Mouse (Mus musculus) bone marrow macrophage, adult 2 months (primary cell): ENCODE results near the gene U2af2. TPM values are rescaled to one million over a fixed set of nuclear protein-coding genes. Genes with fewer than 3 reads are reported as not detected.
A peak's percentile ranks its signal among the peaks of the same experiment; 100 is the strongest.

Experiments used
- H3K27ac ChIP-seq: 2 replicates; pipeline ENCODE4 v1.5.1; 2012; ENCODE audit warnings: low read depth, low read length; ENCODE audit not compliant: insufficient read depth
- H3K4me1 ChIP-seq: 2 replicates; pipeline ENCODE4 v1.6.1; 2012; ENCODE audit warnings: low read length; ENCODE audit not compliant: control insufficient read depth, insufficient read depth
- H3K4me3 ChIP-seq: 2 replicates; pipeline ENCODE4 v1.5.1; 2012; ENCODE audit warnings: mild to moderate bottlenecking, low read length, moderate library complexity; ENCODE audit not compliant: insufficient read depth
- CTCF ChIP-seq: IDR thresholded peaks from 2 replicates; pipeline ENCODE4 v1.5.1; 2012; ENCODE audit warnings: low read depth, mild to moderate bottlenecking, low read length, moderate library complexity
- POLR2A ChIP-seq: IDR thresholded peaks from 2 replicates; pipeline ENCODE4 v1.6.1; 2012; ENCODE audit warnings: mild to moderate bottlenecking, low read depth, low read length, borderline replicate concordance
- polyA plus RNA-seq: library from polyadenylated mRNA; stranded (reverse); fragments of >200 nt; gene quantifications from 2 replicates; pipeline ENCODE4 v1.2.4, GENCODE M21; 2012; ENCODE audit not compliant: missing spikeins, insufficient read depth, insufficient read length

Gene U2af2
- polyA plus RNA-seq, 1 experiment, result 160 TPM

DNA sequence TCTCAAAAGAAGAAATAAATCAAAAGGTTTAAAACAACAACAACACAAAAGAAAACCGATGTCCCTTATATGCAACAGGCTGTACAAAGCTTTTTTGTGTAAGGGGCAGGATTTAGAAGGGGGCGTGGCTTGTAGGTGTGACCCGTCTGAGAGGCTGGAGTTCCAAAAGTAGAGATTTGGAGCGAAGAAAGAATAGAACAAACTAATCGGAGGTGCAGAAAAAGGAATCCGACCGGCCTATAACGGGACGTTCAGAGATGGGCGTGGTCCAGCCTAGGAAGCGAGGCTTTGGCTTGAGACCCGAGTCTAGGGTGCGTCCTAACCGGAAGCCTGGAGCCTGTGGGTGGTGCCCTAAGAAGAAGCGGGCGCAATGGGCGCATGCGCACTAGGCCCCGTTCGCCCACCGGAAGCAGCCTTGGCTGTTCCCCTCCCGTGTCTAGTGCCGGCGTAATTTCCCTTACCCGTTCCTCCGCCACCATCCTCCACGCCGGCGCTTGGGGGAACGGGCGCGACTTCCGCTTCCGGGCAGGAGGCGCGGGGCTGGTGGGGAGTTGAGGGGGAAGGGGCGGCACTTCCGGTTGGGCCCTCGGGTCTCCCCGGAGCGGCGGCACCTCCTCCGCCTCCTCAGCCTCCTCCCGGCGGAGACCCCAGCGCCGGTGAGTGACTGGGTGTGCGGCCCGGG, 41.8 kb upstream of the U2af2 start, which contains the start of the genes Zfp865 and Ccdc106:
Gene Zfp865 (plus strand): TSS at position 377 of the 682 bp plus-strand sequence.
Gene Ccdc106 (plus strand): TSS at position 554 of the 682 bp plus-strand sequence.
- peak within 1 kb of the TSS; percentile 93 for H3K4me3 ChIP-seq
- H3K27ac ChIP-seq, result peak within 1 kb of the TSS; percentile 88
- peaks cover 18% of the 10 kb centered on the region for H3K4me1 ChIP-seq
- TF ChIP-seq CTCF (no peak), POLR2A (no peak)

DNA sequence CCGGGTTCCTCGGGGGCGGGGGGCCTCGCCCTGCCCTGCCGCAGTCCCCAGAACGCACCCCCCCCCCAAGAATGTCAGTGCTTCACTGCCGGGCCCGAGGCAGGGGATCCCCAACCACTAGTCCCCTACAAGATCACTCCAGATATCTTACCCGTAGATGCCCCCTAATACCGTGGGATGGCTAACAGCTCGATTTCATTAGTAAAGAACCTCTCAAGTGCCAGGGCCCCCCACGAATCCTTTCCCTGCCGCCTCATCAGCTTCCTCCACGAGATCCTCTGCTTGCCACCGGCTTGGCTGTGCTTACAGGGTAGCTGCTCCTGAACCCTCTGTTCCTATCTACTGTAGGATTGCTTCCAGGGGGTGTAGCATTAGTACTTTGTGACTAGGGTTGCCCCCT, 41.3 kb upstream of the U2af2 start:
- TF ChIP-seq POLR2A, result no peak
- no peak for TF ChIP-seq CTCF
- Histone ChIP-seq H3K4me1 (peaks cover 18% of the 10 kb centered on the region), H3K27ac (peak overlapping the region; percentile 88), H3K4me3 (peak overlapping the region; percentile 93)

GRCm38 (mm10) chr7:5021197-5021596, 40.7 kb upstream of the U2af2 start:
- peaks cover 18% of the 10 kb centered on the region for H3K4me1 ChIP-seq
- H3K27ac ChIP-seq, result peak overlapping the region; percentile 88; the same call in 1 of the 2 replicates
- TF ChIP-seq POLR2A (no peak), CTCF (no peak)
- H3K4me3 ChIP-seq, result peak overlapping the region; percentile 93

DNA sequence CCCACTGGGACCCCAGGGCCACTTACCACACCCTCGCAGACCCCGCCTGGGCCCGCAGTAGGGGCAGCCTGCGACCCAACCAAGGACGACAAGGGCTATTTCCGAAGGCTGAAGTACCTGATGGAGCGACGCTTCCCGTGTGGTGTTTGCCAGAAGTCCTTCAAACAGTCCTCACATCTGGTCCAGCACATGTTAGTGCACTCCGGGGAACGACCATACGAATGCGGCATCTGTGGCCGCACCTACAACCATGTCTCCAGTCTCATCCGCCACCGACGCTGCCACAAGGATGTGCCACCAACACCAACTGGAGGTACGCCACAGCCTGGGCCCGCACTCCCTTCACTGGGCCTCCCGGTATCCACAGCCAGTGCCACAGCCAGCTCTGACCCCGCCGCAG, 32.4 kb upstream of the U2af2 start:
- no peak for TF ChIP-seq POLR2A
- no peak for TF ChIP-seq CTCF
- no peak overlapping the region for H3K27ac ChIP-seq
- H3K4me1 ChIP-seq, result no peaks in the 10 kb centered on the region
- no peak overlapping the region for H3K4me3 ChIP-seq

DNA sequence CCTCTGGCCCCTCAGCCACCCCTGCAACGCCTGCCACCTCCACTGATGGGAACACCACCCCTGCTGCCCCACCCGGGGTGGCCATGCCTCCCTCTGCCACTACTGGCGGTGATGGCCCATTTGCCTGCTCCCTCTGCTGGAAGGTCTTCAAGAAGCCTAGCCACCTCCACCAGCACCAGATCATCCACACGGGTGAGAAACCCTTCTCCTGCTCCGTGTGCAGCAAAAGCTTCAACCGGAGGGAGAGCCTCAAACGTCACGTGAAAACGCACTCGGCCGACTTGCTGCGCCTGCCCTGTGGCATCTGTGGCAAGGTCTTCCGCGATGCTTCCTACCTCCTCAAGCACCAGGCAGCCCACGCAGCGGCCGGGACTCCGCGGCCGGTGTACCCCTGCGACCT, 32.0 kb upstream of the U2af2 start:
- H3K4me1 ChIP-seq, result no peaks in the 10 kb centered on the region
- H3K4me3 ChIP-seq, result no peak overlapping the region
- no peak for TF ChIP-seq CTCF
- no peak for TF ChIP-seq POLR2A

DNA sequence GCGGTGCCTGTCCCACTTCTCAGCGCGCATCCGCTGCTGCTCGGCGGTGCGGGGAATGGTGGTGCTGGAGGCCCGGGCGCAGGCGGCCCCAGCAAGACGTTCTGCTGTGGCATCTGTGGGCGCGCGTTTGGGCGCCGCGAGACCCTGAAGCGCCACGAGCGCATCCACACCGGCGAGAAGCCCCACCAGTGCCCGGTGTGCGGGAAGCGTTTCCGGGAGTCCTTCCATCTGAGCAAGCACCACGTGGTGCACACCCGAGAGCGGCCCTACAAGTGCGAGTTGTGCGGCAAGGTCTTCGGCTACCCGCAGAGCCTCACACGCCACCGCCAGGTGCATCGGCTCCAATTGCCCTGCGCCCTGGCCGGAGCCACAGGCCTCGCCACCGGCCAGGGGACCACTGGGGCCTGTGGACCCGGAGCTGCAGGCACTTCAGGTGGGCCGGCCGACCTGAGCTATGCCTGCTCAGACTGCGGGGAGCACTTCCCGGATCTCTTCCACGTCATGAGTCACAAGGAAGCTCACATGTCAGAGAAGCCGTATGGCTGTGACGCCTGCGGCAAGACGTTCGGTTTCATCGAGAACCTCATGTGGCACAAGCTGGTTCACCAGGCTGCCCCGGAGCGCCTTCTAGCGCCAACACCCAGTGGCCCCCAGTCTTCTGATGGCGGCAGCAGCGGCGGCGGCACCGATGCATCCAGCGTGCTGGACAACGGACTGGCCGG, 31.2 kb upstream of the U2af2 start:
- Histone ChIP-seq H3K4me3 (no peak overlapping the region), H3K27ac (no peak overlapping the region), H3K4me1 (no peaks in the 10 kb centered on the region)
- no peak for TF ChIP-seq POLR2A
- no peak for TF ChIP-seq CTCF

More for the DNA sequence above, 32.0 kb upstream of the U2af2 start:
- no peak overlapping the region for H3K27ac ChIP-seq

- TF ChIP-seq POLR2A, result no peak
- TF ChIP-seq CTCF, result no peak
- Histone ChIP-seq H3K4me3 (no peak overlapping the region), H3K27ac (no peak overlapping the region), H3K4me1 (no peaks in the 10 kb centered on the region)
Measured at GRCm38 (mm10) chr7:5031496-5031895, 30.4 kb upstream of the U2af2 start.

- TF ChIP-seq POLR2A, result no peak
- TF ChIP-seq CTCF, result no peak
- Histone ChIP-seq H3K4me1 (peaks cover 4% of the 10 kb centered on the region), H3K4me3 (no peak within 1 kb of the TSS), H3K27ac (no peak within 1 kb of the TSS)
Measured at GRCm38 (mm10) chr7:5033818-5034217, 28.1 kb upstream of the U2af2 start, which contains the start of gene 4632433K11Rik. Gene 4632433K11Rik, plus strand, starts transcription at chr7:5034118.

DNA sequence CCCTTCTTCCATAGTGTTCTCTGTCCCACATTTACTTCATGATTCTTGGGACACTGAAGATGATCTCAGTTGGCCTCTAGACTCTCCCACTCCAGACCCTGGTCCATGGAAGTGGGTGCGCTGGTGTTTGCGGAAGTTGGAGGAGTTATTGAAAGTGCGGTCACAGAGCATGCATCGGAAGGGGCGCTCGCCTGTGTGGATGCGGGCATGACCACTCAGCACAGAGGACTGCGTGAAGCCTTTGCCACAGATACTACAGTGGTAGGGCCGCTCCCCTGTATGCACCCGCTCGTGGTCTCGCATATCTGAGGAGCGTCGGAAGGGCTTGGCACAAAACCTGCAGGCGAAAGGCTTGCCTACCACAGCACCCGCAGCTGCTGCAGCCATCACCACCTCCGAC, 26.3 kb upstream of the U2af2 start:
- Histone ChIP-seq H3K4me1 (peaks cover 8% of the 10 kb centered on the region), H3K4me3 (no peak overlapping the region), H3K27ac (no peak overlapping the region)
- TF ChIP-seq CTCF, result no peak
- TF ChIP-seq POLR2A, result no peak

GRCm38 (mm10) chr7:5036136-5036535, 25.8 kb upstream of the U2af2 start:
- no peak overlapping the region for H3K4me3 ChIP-seq

More at GRCm38 (mm10) chr7:5036136-5036535, 25.8 kb upstream of the U2af2 start:
- Histone ChIP-seq H3K4me1 (peaks cover 8% of the 10 kb centered on the region), H3K27ac (no peak overlapping the region)
- no peak for TF ChIP-seq CTCF
- TF ChIP-seq POLR2A, result no peak
